Mouse (Mus musculus) stomach, embryonic 14.5 days (tissue): ENCODE results near the gene Rsph14. TPM values are rescaled to one million over a fixed set of nuclear protein-coding genes. Genes with fewer than 3 reads are reported as not detected.

Experiments
- ATAC-seq: fragments of 200-750 bp; cut with Nextera tagmentation; 2 replicates; pipeline ENCODE4 v1.8.0; 2017; ENCODE audit warnings: low read depth, moderate TSS enrichment; ENCODE audit not compliant: insufficient number of reproducible peaks, insufficient read depth, low FRiP score
- H3K27ac ChIP-seq: fragments of 300-500 bp; sonication (generic); 2 replicates; pipeline ENCODE4 v1.5.1; 2014; ENCODE audit warnings: mild to moderate bottlenecking, low read length, moderate library complexity, mixed read lengths
- H3K27me3 ChIP-seq: fragments of 300-500 bp; sonication (generic); 2 replicates; pipeline ENCODE4 v1.6.1; 2014; ENCODE audit warnings: low read length, control low read depth, mixed read lengths; ENCODE audit not compliant: control insufficient read depth, insufficient read depth
- H3K36me3 ChIP-seq: fragments of 300-500 bp; sonication (generic); 2 replicates; pipeline ENCODE4 v1.6.1; 2014; ENCODE audit warnings: mild to moderate bottlenecking, control low read depth, low read length, moderate library complexity, mixed read lengths; ENCODE audit not compliant: control insufficient read depth, insufficient read depth
- H3K4me1 ChIP-seq: fragments of 300-500 bp; sonication (generic); 2 replicates; pipeline ENCODE4 v1.6.1; 2014; ENCODE audit warnings: low read length, control low read depth, mixed read lengths; ENCODE audit not compliant: control insufficient read depth, insufficient read depth
- H3K4me2 ChIP-seq: fragments of 300-500 bp; sonication (generic); replicated peaks from 2 replicates; pipeline ENCODE4 v1.6.1; 2014; ENCODE audit warnings: low read depth, low read length, control low read depth
- H3K4me3 ChIP-seq: fragments of 300-500 bp; sonication (generic); 2 replicates; pipeline ENCODE4 v1.5.1; 2014; ENCODE audit warnings: low read depth, low read length, control low read depth
- H3K9ac ChIP-seq: fragments of 300-500 bp; sonication (generic); replicated peaks from 2 replicates; pipeline ENCODE4 v1.6.1; 2014; ENCODE audit warnings: low read depth, mild to moderate bottlenecking, control low read depth, low read length, moderate library complexity, mixed read lengths
- H3K9me3 ChIP-seq: fragments of 300-500 bp; sonication (generic); 2 replicates; pipeline ENCODE4 v1.6.1; 2016; ENCODE audit warnings: low read depth, low read length, control low read depth; ENCODE audit not compliant: control insufficient read depth
- whole genome bisulfite sequencing: fragments of 180-500 bp; shearing (Covaris S2); extraction: QIAGEN DNeasy Blood & Tissue Kit; methylation state at CpG from one replicate; pipeline ENCODE4 v1.1.7; 2014; 5-methylcytosine and 5-hydroxymethylcytosine counted together
- polyA plus RNA-seq: library from polyadenylated mRNA; unstranded; fragments of >200 nt; fragmentation: Nextera tagmentation; extraction: Ambion mirVana; gene quantifications from 2 replicates; pipeline ENCODE4 v1.2.1, GENCODE M21; 2014

Rsph14 gene
- polyA plus RNA-seq, 1 experiment from 2014 or later: not detected

GRCm38 (mm10) chr10:74978056-74978455 is 54.3 kb downstream of the Rsph14 start:
- no peak for ATAC-seq
- WGBS: 79% methylated on average over 4 of the region's 4 CpGs
- no peak overlapping the region for H3K27ac ChIP-seq

DNA sequence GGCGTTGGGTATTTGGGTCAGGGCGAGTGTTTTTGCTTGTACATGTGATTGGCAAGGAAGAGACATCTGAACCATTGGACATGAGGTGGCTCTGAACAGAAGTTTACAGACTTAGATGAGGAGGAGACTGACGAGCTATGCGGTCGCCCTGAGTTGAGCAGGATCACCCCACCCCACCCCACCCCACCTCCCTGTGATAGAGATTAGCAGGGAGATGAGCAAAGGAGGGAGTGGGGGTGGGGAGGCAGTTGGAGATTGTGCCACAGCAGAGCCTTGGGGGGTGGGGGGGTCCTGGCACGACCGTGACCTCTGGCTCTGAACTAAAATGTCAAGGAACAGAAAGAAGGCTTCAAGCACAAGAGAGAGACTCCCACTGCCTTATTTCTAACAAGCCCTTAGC is 56.0 kb downstream of the Rsph14 start:
- Histone ChIP-seq H3K27ac (no peak overlapping the region), H3K9ac (no peak overlapping the region), H3K4me1 (no peaks in the 10 kb centered on the region), H3K4me2 (no peak overlapping the region), H3K9me3 (no peaks in the 10 kb centered on the region), H3K4me3 (no peak overlapping the region), H3K27me3 (no peaks in the 10 kb centered on the region), H3K36me3 (no peaks in the 10 kb centered on the region)
- no peak for ATAC-seq
- WGBS: 63% methylated on average over 7 of the region's 7 CpGs

More at GRCm38 (mm10) chr10:74978056-74978455, 54.3 kb downstream of the Rsph14 start:
- H3K9me3 ChIP-seq: no peaks in the 10 kb centered on the region
- no peak overlapping the region for H3K4me2 ChIP-seq
- H3K27me3 ChIP-seq: no peaks in the 10 kb centered on the region
- no peak overlapping the region for H3K9ac ChIP-seq
- no peaks in the 10 kb centered on the region for H3K4me1 ChIP-seq
- H3K4me3 ChIP-seq: no peak overlapping the region
- no peaks in the 10 kb centered on the region for H3K36me3 ChIP-seq

- WGBS: 67% methylated on average over 7 of the region's 7 CpGs
Measured at GRCm38 (mm10) chr10:74975626-74976025, 56.8 kb downstream of the Rsph14 start.

GRCm38 (mm10) chr10:74973026-74973425 is 59.4 kb downstream of the Rsph14 start:
- Histone ChIP-seq H3K36me3 (no peaks in the 10 kb centered on the region), H3K4me1 (peaks cover 9% of the 10 kb centered on the region; the same call in 1 of the 2 replicates)

More at GRCm38 (mm10) chr10:74975626-74976025, 56.8 kb downstream of the Rsph14 start:
- H3K4me1 ChIP-seq: no peaks in the 10 kb centered on the region
- H3K4me2 ChIP-seq: no peak overlapping the region
- no peak overlapping the region for H3K4me3 ChIP-seq
- H3K27me3 ChIP-seq: no peaks in the 10 kb centered on the region
- no peak for ATAC-seq
- no peaks in the 10 kb centered on the region for H3K9me3 ChIP-seq
- H3K9ac ChIP-seq: no peak overlapping the region
- no peak overlapping the region for H3K27ac ChIP-seq
- no peaks in the 10 kb centered on the region for H3K36me3 ChIP-seq

DNA sequence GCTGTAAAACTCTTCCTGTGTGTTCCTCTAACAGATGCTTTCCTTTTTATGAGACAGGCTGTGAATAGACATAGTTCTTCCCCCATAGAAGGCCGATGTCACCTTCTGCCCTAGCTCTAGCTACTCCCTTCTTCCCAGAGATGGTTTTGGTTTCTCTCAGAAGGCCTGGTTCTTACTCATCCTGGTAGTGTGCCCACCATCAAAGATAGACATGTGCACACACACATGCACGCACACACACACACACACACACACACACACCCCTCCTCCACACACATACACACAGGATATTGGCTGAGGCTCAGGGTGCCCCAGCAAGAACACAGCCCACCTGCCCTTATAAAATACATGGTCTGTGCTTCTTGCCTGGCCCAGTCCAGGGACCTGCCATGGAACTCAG is 63.1 kb downstream of the Rsph14 start:
- WGBS: 87% methylated on average over 2 of the region's 2 CpGs
- no peak for ATAC-seq
- Histone ChIP-seq H3K27ac (no peak overlapping the region), H3K9me3 (no peaks in the 10 kb centered on the region), H3K27me3 (no peaks in the 10 kb centered on the region), H3K9ac (no peak overlapping the region), H3K4me2 (no peak overlapping the region), H3K4me1 (peaks cover 12% of the 10 kb centered on the region; the same call in 1 of the 2 replicates), H3K36me3 (no peaks in the 10 kb centered on the region), H3K4me3 (no peak overlapping the region)

More at GRCm38 (mm10) chr10:74973026-74973425, 59.4 kb downstream of the Rsph14 start:
- H3K4me2 ChIP-seq: no peak overlapping the region
- no peaks in the 10 kb centered on the region for H3K9me3 ChIP-seq
- no peak overlapping the region for H3K27ac ChIP-seq
- H3K27me3 ChIP-seq: no peaks in the 10 kb centered on the region
- no peak overlapping the region for H3K4me3 ChIP-seq
- 82% methylated on average over 6 of the region's 6 CpGs for WGBS
- no peak for ATAC-seq
- no peak overlapping the region for H3K9ac ChIP-seq

- no peak for ATAC-seq
- Histone ChIP-seq H3K4me1 (peaks cover 12% of the 10 kb centered on the region; the same call in 1 of the 2 replicates), H3K36me3 (no peaks in the 10 kb centered on the region), H3K9me3 (no peaks in the 10 kb centered on the region), H3K27ac (no peak overlapping the region), H3K4me3 (peak overlapping the region; percentile 56), H3K4me2 (peak overlapping the region; percentile 96), H3K27me3 (no peaks in the 10 kb centered on the region), H3K9ac (peak overlapping the region; percentile 36; the same call in 1 of the 2 replicates)
- WGBS: 2% methylated on average over 25 of the region's 25 CpGs
Measured at GRCm38 (mm10) chr10:74967651-74968267, 64.6 kb downstream of the Rsph14 start.

- Histone ChIP-seq H3K9ac (peak within 1 kb of the TSS; percentile 36; the same call in 1 of the 2 replicates), H3K27me3 (no peaks in the 10 kb centered on the region), H3K27ac (no peak within 1 kb of the TSS), H3K4me2 (peak within 1 kb of the TSS; percentile 96), H3K9me3 (no peaks in the 10 kb centered on the region), H3K36me3 (no peaks in the 10 kb centered on the region), H3K4me3 (peak within 1 kb of the TSS; percentile 56), H3K4me1 (peaks cover 12% of the 10 kb centered on the region; the same call in 1 of the 2 replicates)
- ATAC-seq: peak; percentile 96
- 0% methylated on average over 66 of the region's 83 CpGs for WGBS
Measured at GRCm38 (mm10) chr10:74966850-74967451, 65.4 kb downstream of the Rsph14 start, which contains the start of gene Gnaz. Gnaz (plus strand) TSS chr10:74967177.

DNA sequence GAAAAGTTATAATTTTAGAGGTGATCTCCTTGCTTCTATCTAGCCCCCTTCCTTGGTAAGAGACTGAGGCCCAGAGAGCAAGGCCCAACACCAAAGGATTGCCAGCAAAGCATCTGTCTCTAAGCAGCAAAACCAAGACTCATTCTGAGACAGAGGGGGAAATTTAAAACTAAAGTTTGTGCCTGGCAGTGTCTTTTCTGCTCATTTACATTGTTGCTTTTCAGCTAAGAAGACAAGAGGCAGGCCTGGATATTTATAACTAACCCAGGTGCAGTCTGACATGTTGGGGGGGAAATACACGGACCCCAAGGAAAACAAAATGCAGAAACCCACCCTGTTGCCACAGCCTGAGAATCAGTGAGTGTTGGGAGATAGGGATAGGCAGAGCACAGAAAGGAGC is 68.0 kb downstream of the Rsph14 start:
- 64% methylated on average over 1 of the region's 1 CpGs for whole genome bisulfite sequencing
- H3K4me2 ChIP-seq: no peak overlapping the region
- H3K4me3 ChIP-seq: no peak overlapping the region
- peaks cover 12% of the 10 kb centered on the region; the same call in 1 of the 2 replicates for H3K4me1 ChIP-seq
- no peaks in the 10 kb centered on the region for H3K9me3 ChIP-seq
- H3K36me3 ChIP-seq: no peaks in the 10 kb centered on the region
- H3K9ac ChIP-seq: no peak overlapping the region
- no peak for ATAC-seq
- no peaks in the 10 kb centered on the region for H3K27me3 ChIP-seq
- no peak overlapping the region for H3K27ac ChIP-seq
